Mouse (Mus musculus) Patski (cell line): ENCODE results near the gene Ppp1r12a. TPM values are rescaled to one million over a fixed set of nuclear protein-coding genes. Genes with fewer than 3 reads are reported as not detected.

Experiments used
- ATAC-seq: fragments of 100-300 bp; one replicate; pipeline ENCODE4 v1.8.0; 2021
- CTCF ChIA-PET: fragments of 350-600 bp; sonication (Branson Sonifier 250); formaldehyde crosslinking; loops from one replicate; lab custom pipeline; 2022; ENCODE audit warnings: inconsistent platforms; lab: Charles Lee
- POLR2A ChIA-PET: fragments of 350-600 bp; sonication (Branson Sonifier 250); formaldehyde crosslinking; loops from one replicate; lab custom pipeline; 2022; ENCODE audit warnings: antibody characterized with exemption, inconsistent platforms; lab: Charles Lee
- DNase-seq: peaks from one replicate; pipeline ENCODE4 v3.0.0-alpha.2; 2011; ENCODE audit warnings: low read depth, low spot score
- H3K27me3 ChIP-seq: fragments of 371-371 bp; one replicate; pipeline ENCODE4 v1.5.1; 2021
- CTCF ChIP-seq: fragments of 100-300 bp; IDR thresholded peaks from one replicate; pipeline ENCODE4 v1.5.1; 2021
- in situ Hi-C: fragments of 300-500 bp; cut with MboI; formaldehyde crosslinking; loops from 3 replicates; pipeline ENCODE4 v1.11.1; 2018; ENCODE audit warnings: low pct_unique_long_range_greater_than_20kb, mixed read lengths
- polyA plus RNA-seq: library from polyadenylated mRNA; unstranded; gene quantifications from one replicate; pipeline ENCODE4 v1.2.3, GENCODE M21; 2021

Ppp1r12a gene
- polyA plus RNA-seq, 1 experiment from 2014 or later = 68.9 TPM

- DNase-seq (no peak), ATAC-seq (peak; percentile 41)
- TF ChIP-seq CTCF = no peak
- ChIA-PET CTCF (no interaction called here), POLR2A (no interaction called here)
- in situ Hi-C loops = loop anchor here (5.0 to 10.0 kb wide), 2 partner anchors 230 to 282 kb away; no protein-coding TSS in a partner anchor
- H3K27me3 ChIP-seq = no peaks in the 10 kb centered on the region
Measured at GRCm38 (mm10) chr10:108162297-108163020, 466 bp downstream of the Ppp1r12a start.

- no peak for TF ChIP-seq CTCF
- ChIA-PET CTCF (interaction anchor here (1.2 kb wide), 1 partner anchor 8 kb away, joined by 3 read pairs; no protein-coding TSS in a partner anchor), POLR2A (no interaction called here)
- in situ Hi-C loops = loop anchor here (5.0 to 10.0 kb wide), 2 partner anchors 231 to 282 kb away; no protein-coding TSS in a partner anchor
- no peaks in the 10 kb centered on the region for H3K27me3 ChIP-seq
- ATAC-seq (no peak), DNase-seq (no peak)
Measured at GRCm38 (mm10) chr10:108163021-108163410, 1.0 kb downstream of the Ppp1r12a start.

DNA sequence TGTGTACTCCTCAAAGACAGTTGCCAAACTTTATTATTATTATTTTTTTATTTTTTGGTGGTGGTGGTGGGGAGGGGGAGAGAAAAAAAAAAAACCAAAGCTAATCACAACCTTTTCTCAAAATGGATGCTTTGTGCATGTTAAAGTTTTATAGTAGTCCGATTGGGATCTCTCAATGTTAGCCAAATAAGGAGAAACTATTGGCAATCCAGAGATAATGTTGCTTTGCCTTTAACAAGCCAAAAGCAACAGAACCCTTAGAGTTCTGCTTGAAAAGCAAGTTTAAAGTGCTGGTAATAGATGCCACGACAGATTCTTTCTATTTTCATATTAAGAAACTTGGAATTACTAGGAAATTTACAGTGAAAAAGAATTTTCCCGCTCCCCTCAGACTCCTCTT is 1.5 kb downstream of the Ppp1r12a start:
- ChIA-PET CTCF (interaction anchor here (0.8 to 1.2 kb wide), 2 partner anchors 8 to 305 kb away, joined by 3 read pairs; no protein-coding TSS in a partner anchor), POLR2A (no interaction called here)
- in situ Hi-C loops = loop anchor here (5.0 to 10.0 kb wide), 2 partner anchors 231 to 281 kb away; no protein-coding TSS in a partner anchor
- no peak for DNase-seq
- no peak for TF ChIP-seq CTCF
- no peak for ATAC-seq
- H3K27me3 ChIP-seq = no peaks in the 10 kb centered on the region

DNA sequence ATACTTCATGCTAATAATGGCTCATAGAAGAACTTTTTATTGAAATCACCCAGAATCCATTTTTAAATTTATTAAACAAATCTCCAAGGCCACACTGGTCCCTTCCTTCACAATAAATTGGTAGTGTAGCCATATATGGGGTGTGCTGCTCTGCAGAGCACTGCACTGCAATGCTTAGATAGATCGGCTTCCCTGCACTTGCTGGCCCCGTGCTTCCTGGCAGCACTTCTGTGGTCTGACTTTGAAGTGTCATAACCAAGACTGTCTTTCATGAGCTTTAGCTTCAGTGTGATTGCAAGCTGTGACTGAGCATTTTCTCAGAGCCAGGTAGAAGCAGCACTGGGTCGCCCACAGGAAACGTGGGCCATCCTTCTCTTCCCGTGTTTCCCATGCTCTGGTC is 5.8 kb downstream of the Ppp1r12a start:
- in situ Hi-C loops = loop anchor here (10.0 kb wide), 1 partner anchor 277 kb away; no protein-coding TSS in a partner anchor
- ATAC-seq (no peak), DNase-seq (no peak)
- POLR2A ChIA-PET = no interaction called here
- CTCF ChIA-PET = interaction anchor here (3.9 kb wide), 1 partner anchor 11 kb away, joined by 18 read pairs; no protein-coding TSS in a partner anchor
- TF ChIP-seq CTCF = no peak
- H3K27me3 ChIP-seq = no peaks in the 10 kb centered on the region

GRCm38 (mm10) chr10:108170818-108171217 is 8.8 kb downstream of the Ppp1r12a start:
- in situ Hi-C loops = no loop called here
- POLR2A ChIA-PET = no interaction called here
- DNase-seq (no peak), ATAC-seq (peak; percentile 15)
- CTCF ChIA-PET = interaction anchor here (1.1 to 3.9 kb wide), 2 partner anchors 8 to 58 kb away, joined by 3 to 18 read pairs; no protein-coding TSS in a partner anchor
- TF ChIP-seq CTCF = no peak
- H3K27me3 ChIP-seq = no peaks in the 10 kb centered on the region

DNA sequence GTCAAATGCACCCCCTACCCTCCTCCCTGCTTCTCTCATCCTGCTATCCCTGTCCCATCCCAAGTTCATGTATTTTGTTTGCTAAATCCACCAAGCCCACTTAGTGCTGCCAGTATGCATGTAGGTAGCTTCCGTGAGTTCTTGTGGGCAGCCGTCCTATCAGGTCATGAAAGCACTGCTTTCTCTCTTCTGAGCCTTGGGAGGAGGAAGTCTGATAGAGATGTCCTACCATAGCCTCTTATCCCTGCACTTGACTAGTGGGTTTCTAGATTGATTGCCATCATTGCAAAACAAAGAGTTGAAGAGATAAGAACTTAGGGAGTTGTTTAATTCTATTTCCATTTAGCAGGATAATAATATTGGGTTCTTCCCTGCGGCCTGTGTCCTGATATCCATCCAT is 9.6 kb downstream of the Ppp1r12a start:
- ATAC-seq (no peak), DNase-seq (no peak)
- no peak for TF ChIP-seq CTCF
- POLR2A ChIA-PET = no interaction called here
- CTCF ChIA-PET = no interaction called here
- in situ Hi-C loops = no loop called here
- H3K27me3 ChIP-seq = no peaks in the 10 kb centered on the region

DNA sequence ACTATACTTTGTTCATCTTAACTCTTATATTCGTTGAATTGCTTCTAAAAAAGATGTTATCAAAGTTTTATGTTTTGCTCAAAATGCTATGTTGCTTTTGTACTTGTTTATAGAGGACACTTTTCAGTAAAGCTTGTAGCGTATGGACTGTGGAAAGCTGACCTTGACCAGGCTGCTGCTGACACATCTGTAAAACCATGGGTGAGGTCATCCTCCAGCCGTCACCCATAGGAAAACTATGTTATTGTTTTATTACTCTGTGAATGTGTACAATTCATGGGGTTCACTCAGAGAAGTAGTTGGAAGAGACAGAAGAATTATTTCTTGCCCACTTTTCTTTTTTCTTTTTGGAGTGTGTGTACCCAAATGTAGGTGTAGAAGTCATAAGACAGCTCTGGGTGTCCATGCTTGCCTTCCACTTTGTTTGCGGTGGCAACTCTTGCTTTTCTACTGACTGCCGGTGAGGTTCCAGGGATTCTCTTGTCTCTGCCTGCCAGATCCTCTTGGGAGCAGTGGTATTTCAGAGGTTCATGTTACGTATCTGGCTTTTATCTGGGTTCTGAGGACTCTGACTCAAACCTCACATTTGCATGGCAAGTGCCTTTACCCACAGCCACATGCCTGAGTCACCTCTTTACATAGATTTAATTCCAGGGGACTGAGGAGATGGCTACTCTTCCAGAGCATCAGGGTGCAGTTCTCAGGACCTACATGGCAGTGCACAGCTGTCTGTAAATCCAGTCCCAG is 11.0 kb downstream of the Ppp1r12a start:
- POLR2A ChIA-PET = interaction anchor here (0.9 kb wide), 1 partner anchor 1544 kb away, joined by 3 read pairs; no protein-coding TSS in a partner anchor
- ATAC-seq = peak; percentile 98
- TF ChIP-seq CTCF = no peak
- in situ Hi-C loops = no loop called here
- DNase-seq = peak; percentile 61
- CTCF ChIA-PET = no interaction called here
- no peaks in the 10 kb centered on the region for H3K27me3 ChIP-seq

GRCm38 (mm10) chr10:108174107-108174506 is 12.1 kb downstream of the Ppp1r12a start:
- H3K27me3 ChIP-seq = no peaks in the 10 kb centered on the region
- ChIA-PET CTCF (interaction anchor here (1.4 to 1.6 kb wide), 2 partner anchors 10 to 242 kb away, joined by 3 to 4 read pairs; no protein-coding TSS in a partner anchor), POLR2A (no interaction called here)
- DNase-seq (no peak), ATAC-seq (no peak)
- no peak for TF ChIP-seq CTCF
- in situ Hi-C loops = no loop called here

- DNase-seq (no peak), ATAC-seq (no peak)
- POLR2A ChIA-PET = no interaction called here
- H3K27me3 ChIP-seq = no peaks in the 10 kb centered on the region
- in situ Hi-C loops = no loop called here
- TF ChIP-seq CTCF = no peak
- CTCF ChIA-PET = interaction anchor here (0.6 to 1.2 kb wide), 2 partner anchors 10 to 13 kb away, joined by 3 to 4 read pairs; no protein-coding TSS in a partner anchor
Measured at GRCm38 (mm10) chr10:108175885-108176284, 13.9 kb downstream of the Ppp1r12a start.

- ATAC-seq = no peak
- POLR2A ChIA-PET = interaction anchor here (0.6 kb wide), 1 partner anchor 191 kb away, joined by 3 read pairs; no protein-coding TSS in a partner anchor
- in situ Hi-C loops = no loop called here
- CTCF ChIA-PET = interaction anchor here (1.1 to 3.7 kb wide), 2 partner anchors 9 to 13 kb away, joined by 6 to 18 read pairs; no protein-coding TSS in a partner anchor
- H3K27me3 ChIP-seq = no peaks in the 10 kb centered on the region
- DNase-seq = no peak
- TF ChIP-seq CTCF = no peak
Measured at GRCm38 (mm10) chr10:108178285-108178848, 16.4 kb downstream of the Ppp1r12a start.
